Mouse (Mus musculus): ENCODE data around the gene Bicdl2.

The Bicdl2 gene

DNA sequence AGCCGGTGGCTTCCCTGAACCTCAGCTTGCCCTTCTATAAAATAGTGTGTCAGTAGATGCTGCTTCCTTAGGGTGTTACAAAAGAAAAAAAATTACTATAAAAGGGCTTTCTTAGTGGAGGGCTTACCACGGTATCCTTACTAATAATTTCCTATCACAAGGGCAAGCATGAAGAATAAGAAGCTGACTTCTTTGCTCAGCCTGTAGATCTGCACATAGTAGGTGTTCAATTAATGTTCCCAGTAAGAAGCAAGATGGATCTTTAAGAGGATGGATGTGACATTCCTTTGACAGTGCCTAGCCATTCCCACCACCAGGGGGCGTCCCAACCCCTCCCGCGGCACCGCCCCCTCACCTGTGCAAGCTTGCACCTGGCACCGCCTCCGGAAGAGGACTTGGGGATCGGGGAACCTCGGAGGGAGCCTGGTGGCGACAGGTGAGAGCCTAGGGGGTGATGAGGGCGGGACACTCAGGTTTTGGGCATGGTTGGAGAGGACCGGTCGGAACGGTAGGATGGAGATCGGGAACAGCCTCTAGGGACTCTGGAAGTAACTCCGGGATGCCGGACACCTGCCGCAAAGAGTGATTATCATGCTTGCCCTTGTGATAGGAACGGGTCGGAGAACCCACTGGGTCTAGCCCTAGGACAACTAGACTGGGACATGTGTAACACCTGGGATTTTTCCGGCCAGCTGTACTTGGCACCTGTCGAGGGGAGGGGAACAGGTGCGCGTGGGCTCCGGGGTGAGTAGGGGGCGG lies at the start of gene Bicdl2:
Gene Bicdl2 (plus strand): TSS at position 390 of the 759 bp plus-strand sequence.
- H3K9me3 ChIP-seq (ENCODE audit: low read length) = no peaks in the 10 kb centered on the region
- H3K4me1 ChIP-seq (replicated peaks; ENCODE audit: low read depth, low read length) = peaks cover 29% of the 10 kb centered on the region
- H3K36me3 ChIP-seq (ENCODE audit: insufficient read depth, low read length) = 0 out of 2 replicates have a peak, but pooled peaks cover under 1% of the 10 kb centered on the region

DNA sequence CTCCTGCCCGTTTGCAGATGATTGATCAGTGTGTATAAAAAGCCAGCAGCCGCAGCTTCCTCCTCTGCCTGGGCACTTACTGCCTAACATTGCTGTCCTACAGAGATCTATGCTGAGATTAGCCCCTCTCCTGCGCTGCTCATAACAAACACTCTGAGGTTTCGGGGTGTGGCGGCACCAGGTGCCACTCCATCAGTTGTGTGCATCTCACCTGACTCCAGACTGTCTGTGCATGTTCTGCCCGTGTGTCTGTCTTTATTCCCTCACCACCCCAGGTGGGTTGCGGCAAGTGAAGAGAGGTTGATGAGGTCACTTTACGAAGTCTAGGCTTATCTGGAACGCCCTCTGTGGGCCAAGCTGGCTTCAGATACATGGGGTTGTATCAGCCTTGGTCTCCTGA lies 43.2 kb upstream of the Bicdl2 start:
- TF ChIP-seq POU5F1 (IDR thresholded peaks at IDR 0.05; ENCODE audit: borderline replicate concordance, low read length) (no peak), NANOG (IDR thresholded peaks at IDR 0.05; ENCODE audit: borderline replicate concordance, low read length) (no peak), CTCF (conservative IDR thresholded peaks at IDR 0.05; ENCODE audit: low read length) (no peak)
- Histone ChIP-seq H3K27me3 (ENCODE audit: insufficient read depth, low read length) (peaks cover 25% of the 10 kb centered on the region), H3K4me1 (replicated peaks; ENCODE audit: low read depth, low read length) (peaks cover 24% of the 10 kb centered on the region), H3K9me3 (ENCODE audit: low read length) (no peaks in the 10 kb centered on the region), H3K4me3 (replicated peaks; ENCODE audit: low read length) (peak overlapping the region; percentile 49), H3K36me3 (ENCODE audit: insufficient read depth, low read length) (peaks cover 3% of the 10 kb centered on the region; the same call in 1 of the 2 replicates)

More for the DNA sequence above, at the start of gene Bicdl2:
- TF ChIP-seq CTCF (conservative IDR thresholded peaks at IDR 0.05; ENCODE audit: low read length) (peak; percentile 87), NANOG (IDR thresholded peaks at IDR 0.05; ENCODE audit: borderline replicate concordance, low read length) (no peak), POU5F1 (IDR thresholded peaks at IDR 0.05; ENCODE audit: borderline replicate concordance, low read length) (no peak)
- Histone ChIP-seq H3K27me3 (ENCODE audit: insufficient read depth, low read length) (peaks cover 54% of the 10 kb centered on the region), H3K4me3 (replicated peaks; ENCODE audit: low read length) (peak within 1 kb of the TSS; percentile 81)

DNA sequence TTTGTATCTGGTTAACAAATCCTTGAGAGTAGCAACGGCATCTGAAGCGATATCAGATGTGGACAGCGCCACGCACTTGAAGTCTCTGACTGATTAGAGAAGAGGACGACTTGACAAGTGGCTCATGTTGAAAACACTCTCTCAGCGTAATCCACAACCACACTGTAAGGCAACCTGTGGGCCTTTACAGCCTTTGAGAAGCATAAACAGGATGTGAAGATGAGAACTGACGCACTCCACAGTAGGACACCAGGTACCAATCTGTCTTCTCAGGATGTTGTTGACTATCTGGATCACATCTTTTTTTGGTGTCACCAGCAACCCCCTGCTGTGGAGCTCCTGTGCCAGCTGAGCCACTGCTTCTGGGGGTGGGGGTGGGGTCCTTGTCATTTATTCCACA lies 40.0 kb upstream of the Bicdl2 start:
- no peak overlapping the region for H3K4me3 ChIP-seq (replicated peaks; ENCODE audit: low read length)
- peaks cover 14% of the 10 kb centered on the region for H3K4me1 ChIP-seq (replicated peaks; ENCODE audit: low read depth, low read length)
- H3K9me3 ChIP-seq (ENCODE audit: low read length) = no peaks in the 10 kb centered on the region
- TF ChIP-seq POU5F1 (IDR thresholded peaks at IDR 0.05; ENCODE audit: borderline replicate concordance, low read length) (no peak), NANOG (IDR thresholded peaks at IDR 0.05; ENCODE audit: borderline replicate concordance, low read length) (no peak)
- peaks cover 25% of the 10 kb centered on the region for H3K27me3 ChIP-seq (ENCODE audit: insufficient read depth, low read length)
- H3K36me3 ChIP-seq (ENCODE audit: insufficient read depth, low read length) = no peaks in the 10 kb centered on the region

DNA sequence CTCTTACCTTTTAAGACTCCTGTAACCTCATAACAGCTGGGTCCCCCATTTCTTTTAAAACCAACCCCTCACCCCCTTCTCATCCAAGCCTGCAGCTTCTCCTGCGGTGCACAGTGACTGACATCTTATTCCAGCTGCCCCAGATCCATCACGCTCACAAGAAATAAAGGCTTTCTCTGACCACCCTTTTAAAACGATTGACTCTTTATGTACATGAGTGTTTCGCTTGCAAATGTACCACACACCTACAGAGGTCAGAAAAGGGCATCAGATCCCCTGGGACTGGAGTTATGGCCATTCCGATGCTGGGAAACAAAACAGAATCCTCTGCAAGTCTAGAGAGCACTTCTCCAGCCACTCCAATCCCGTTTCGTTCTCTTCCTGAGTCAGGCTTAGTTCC lies 32.5 kb upstream of the Bicdl2 start:
- TF ChIP-seq POU5F1 (IDR thresholded peaks at IDR 0.05; ENCODE audit: borderline replicate concordance, low read length) (no peak), CTCF (conservative IDR thresholded peaks at IDR 0.05; ENCODE audit: low read length) (no peak), NANOG (IDR thresholded peaks at IDR 0.05; ENCODE audit: borderline replicate concordance, low read length) (no peak)
- H3K4me3 ChIP-seq (replicated peaks; ENCODE audit: low read length) = no peak overlapping the region
- H3K9me3 ChIP-seq (ENCODE audit: low read length) = no peaks in the 10 kb centered on the region
- H3K27me3 ChIP-seq (ENCODE audit: insufficient read depth, low read length) = peaks cover 24% of the 10 kb centered on the region
- no peaks in the 10 kb centered on the region for H3K36me3 ChIP-seq (ENCODE audit: insufficient read depth, low read length)
- peaks cover 59% of the 10 kb centered on the region for H3K4me1 ChIP-seq (replicated peaks; ENCODE audit: low read depth, low read length)

DNA sequence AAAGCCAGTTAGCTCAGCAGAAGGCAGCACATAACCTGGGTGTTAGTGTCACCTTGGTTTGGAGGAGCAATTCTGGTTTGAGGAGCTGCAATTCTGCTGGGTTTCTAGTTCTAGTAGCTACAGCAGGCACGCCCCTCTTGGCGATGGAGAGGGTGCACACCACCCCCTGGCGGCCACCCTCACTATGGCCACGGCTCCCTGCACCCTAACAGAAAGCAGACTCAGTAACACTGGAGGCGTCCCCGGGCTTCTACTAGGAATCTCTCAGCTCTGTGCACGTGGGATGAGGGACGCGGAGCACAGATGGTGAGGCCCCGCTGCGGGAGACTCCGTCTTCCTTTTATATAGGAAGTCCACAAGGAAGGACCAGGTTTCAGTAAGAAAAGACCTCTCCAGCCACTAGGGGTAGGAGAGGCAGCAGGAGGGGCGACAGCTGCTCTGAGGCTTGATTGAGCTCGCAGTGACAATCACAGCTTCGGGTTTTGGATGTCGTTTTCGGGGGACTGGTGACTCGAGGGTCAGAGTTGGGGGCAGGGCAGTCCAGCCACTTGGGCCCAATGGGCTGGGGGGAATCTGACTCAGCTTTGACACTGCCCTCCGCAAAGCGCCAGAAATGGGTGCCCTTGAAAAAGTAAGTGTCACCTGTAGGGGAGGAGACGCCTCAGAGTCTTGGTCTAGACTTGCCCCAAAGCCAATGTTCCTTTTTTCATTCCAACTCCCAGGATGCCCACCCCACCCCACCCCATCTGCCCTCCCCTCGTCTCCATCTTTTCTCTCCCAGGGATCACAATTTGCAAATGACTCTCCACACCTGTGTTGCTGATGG lies 29.9 kb upstream of the Bicdl2 start:
- peaks cover 79% of the 10 kb centered on the region for H3K4me1 ChIP-seq (replicated peaks; ENCODE audit: low read depth, low read length)
- no peaks in the 10 kb centered on the region for H3K36me3 ChIP-seq (ENCODE audit: insufficient read depth, low read length)
- H3K9me3 ChIP-seq (ENCODE audit: low read length) = no peaks in the 10 kb centered on the region
- peaks cover 33% of the 10 kb centered on the region for H3K27me3 ChIP-seq (ENCODE audit: insufficient read depth, low read length)
- peak overlapping the region; percentile 57 for H3K4me3 ChIP-seq (replicated peaks; ENCODE audit: low read length)
- TF ChIP-seq NANOG (IDR thresholded peaks at IDR 0.05; ENCODE audit: borderline replicate concordance, low read length) (no peak), CTCF (conservative IDR thresholded peaks at IDR 0.05; ENCODE audit: low read length) (peak; percentile 77), POU5F1 (IDR thresholded peaks at IDR 0.05; ENCODE audit: borderline replicate concordance, low read length) (no peak)

DNA sequence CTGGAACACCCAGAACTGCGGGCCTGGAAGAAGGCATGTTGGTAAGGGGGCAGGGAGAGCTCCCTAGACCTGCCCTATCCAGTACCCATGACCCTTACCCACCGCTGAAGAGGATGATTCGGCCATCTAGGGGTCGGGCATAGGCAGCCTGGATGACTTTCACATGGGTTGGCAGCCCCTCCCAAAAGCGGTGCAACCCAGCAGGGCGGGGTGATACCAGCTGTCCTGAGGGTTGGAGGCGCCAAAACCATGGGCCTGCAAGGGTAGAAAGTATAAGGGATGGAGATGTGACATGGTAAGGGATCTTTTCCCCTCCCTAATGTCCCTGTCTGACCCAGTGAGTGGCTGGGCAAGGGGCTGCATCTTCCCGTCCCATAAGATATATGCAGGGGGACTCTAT lies 29.1 kb upstream of the Bicdl2 start:
- peak overlapping the region; percentile 57 for H3K4me3 ChIP-seq (replicated peaks; ENCODE audit: low read length)
- TF ChIP-seq NANOG (IDR thresholded peaks at IDR 0.05; ENCODE audit: borderline replicate concordance, low read length) = no peak
- TF ChIP-seq POU5F1 (IDR thresholded peaks at IDR 0.05; ENCODE audit: borderline replicate concordance, low read length) = no peak
- TF ChIP-seq CTCF (conservative IDR thresholded peaks at IDR 0.05; ENCODE audit: low read length) = no peak
- no peaks in the 10 kb centered on the region for H3K9me3 ChIP-seq (ENCODE audit: low read length)
- H3K27me3 ChIP-seq (ENCODE audit: insufficient read depth, low read length) = peaks cover 41% of the 10 kb centered on the region
- H3K4me1 ChIP-seq (replicated peaks; ENCODE audit: low read depth, low read length) = peaks cover 79% of the 10 kb centered on the region
- H3K36me3 ChIP-seq (ENCODE audit: insufficient read depth, low read length) = no peaks in the 10 kb centered on the region

DNA sequence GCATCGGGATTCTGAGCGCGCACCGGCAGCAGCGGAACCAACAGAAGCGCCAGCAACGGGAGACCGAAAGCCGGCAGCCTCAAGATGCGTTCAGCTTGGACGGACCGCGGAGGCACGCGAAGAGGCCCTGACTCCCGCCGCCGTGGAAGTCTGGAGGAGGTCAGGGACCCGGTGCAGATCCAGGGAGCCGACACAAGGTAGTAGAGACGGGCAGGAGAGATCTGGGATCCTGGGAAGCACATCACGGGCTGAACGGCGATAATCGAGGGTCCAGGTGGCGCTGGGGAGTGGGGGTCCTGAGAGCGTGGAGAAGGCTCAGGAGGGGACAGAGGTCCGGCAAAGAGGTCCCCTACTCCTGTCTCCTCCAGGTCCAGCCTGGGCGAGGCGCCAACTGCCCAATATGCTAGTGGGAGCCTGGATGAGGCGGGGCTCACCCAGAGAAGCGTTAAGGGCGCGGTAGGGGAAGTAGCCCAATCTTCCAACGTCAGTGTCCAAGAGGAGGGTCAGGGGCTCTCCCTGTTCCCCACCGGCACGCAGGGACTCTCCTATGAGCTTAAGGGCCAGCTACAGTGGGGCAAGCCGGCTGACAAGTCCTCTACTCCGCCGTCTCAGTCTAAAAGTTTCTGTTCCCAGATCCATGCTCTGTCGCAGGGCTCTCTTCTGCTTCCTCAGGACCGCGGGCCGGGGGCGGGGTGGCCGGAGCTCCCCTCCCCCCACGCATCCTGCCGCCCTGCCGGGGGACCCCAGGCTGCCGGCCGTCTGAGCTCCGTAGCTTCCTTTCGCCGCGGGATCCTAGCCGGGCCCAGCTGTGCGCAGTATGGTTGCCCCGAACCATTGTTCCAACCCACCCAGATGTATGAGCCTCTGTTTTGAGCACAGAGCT lies 15.5 kb upstream of the Bicdl2 start, which contains the start of gene Mmp25:
Gene Mmp25 (minus strand): TSS at position 665 of the 883 bp plus-strand sequence.
- Histone ChIP-seq H3K4me3 (replicated peaks; ENCODE audit: low read length) (peak within 1 kb of the TSS; percentile 80), H3K27me3 (ENCODE audit: insufficient read depth, low read length) (peaks cover 30% of the 10 kb centered on the region), H3K9me3 (ENCODE audit: low read length) (peaks cover 6% of the 10 kb centered on the region), H3K36me3 (ENCODE audit: insufficient read depth, low read length) (no peaks in the 10 kb centered on the region), H3K4me1 (replicated peaks; ENCODE audit: low read depth, low read length) (peaks cover 38% of the 10 kb centered on the region)
- TF ChIP-seq POU5F1 (IDR thresholded peaks at IDR 0.05; ENCODE audit: borderline replicate concordance, low read length) = no peak
- TF ChIP-seq CTCF (conservative IDR thresholded peaks at IDR 0.05; ENCODE audit: low read length) = no peak
- no peak for TF ChIP-seq NANOG (IDR thresholded peaks at IDR 0.05; ENCODE audit: borderline replicate concordance, low read length)
